16 mouse cellular contexts compared by ENCODE assay signal in the genomic region with DNA sequence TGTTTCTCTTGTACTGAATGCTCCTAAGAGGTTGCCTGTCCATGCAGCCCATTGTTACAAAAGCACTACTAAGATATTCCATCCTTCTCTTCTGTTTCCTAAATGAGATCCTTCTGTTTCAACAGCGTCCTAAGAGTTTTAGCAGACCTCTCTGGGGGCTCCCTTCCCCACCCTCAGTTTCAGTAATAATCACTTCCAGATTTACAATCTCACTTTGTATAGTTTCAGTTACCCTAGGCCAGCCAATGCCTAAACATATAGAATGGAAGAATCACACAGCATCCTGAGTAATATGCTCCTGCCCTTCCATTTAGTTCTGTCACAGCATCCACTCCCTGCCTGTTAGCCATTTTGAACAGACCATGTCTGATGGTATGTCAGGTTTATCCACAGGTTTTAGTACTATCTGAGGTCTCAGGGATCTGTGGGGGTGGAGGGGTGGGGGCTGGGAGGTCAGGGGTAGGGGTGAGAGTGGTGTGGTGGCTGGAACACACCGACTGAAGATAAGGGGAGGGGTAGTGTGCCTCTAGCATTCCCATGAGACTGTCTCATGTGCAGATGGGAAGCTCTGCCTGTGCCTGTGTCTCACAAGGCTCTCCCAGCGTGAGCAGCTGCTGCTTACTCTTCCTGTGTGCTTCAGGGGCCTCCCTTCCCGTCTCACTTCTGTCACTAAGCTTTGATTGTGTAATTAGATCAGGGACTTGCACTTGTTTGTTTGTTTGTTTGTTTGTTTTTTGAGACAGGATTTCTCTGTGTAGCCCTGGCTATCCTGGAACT. TPM values are rescaled to one million over a fixed set of nuclear protein-coding genes. Genes with fewer than 3 reads are reported as not detected.
DNase-seq lines count a peak whose midpoint lies in the region; ATAC-seq and TF ChIP-seq lines count a peak whose summit lies in the region.
"Had no signal": no experiment of that assay in that cellular context is flagged by ENCODE, and none has a peak within 500 bp of the region (broad histone marks: within the 10 kb centered on the region; RNA-seq: fewer than 3 reads in every experiment).

No protein-coding gene starts in this region.

- TF ChIP-seq CTCF in lung, adult 2 months (IDR thresholded peaks at IDR 0.05; ENCODE audit: insufficient read depth, low read length) = no peak

- no peak overlapping the region for H3K4me3 ChIP-seq in forebrain, embryonic 10.5 days
- H3K4me3 ChIP-seq in forebrain, embryonic 15.5 days = no peak overlapping the region
- H3K4me3 ChIP-seq in midbrain, embryonic 12.5 days = no peak overlapping the region
- H3K4me3 ChIP-seq in midbrain, embryonic 16.5 days (ENCODE audit: low read depth, low read length) = no peak overlapping the region
- no peak overlapping the region for H3K4me3 ChIP-seq in embryonic facial prominence, embryonic 11.5 days (ENCODE audit: low read depth, low read length)
- no peak overlapping the region for H3K4me3 ChIP-seq in limb, embryonic 13.5 days
- H3K4me3 ChIP-seq in lung, adult 2 months (replicated peaks; ENCODE audit: extremely low read depth, low read depth, low read length) = no peak overlapping the region
- H3K4me3 ChIP-seq: erythroblast, embryonic 14.5 days; intestine, embryonic 15.5 days; liver, embryonic 13.5 days; stomach, embryonic 15.5 days had no signal

- ATAC-seq in forebrain, embryonic 15.5 days (replicated peaks) = no peak; the same call in 1 of the 2 replicates
- ATAC-seq in midbrain, embryonic 12.5 days (ENCODE audit: low FRiP score, low read depth) = no peak
- no peak for ATAC-seq in midbrain, embryonic 16.5 days
- peak; percentile 44 for ATAC-seq in embryonic facial prominence, embryonic 11.5 days (replicated peaks; ENCODE audit: insufficient number of reproducible peaks, low FRiP score, low TSS enrichment, low read depth)
- ATAC-seq in limb, embryonic 13.5 days (ENCODE audit: low FRiP score, low read depth) = 0 out of 2 replicates have a peak, but pooled peaks have one; percentile 21
- ATAC-seq: forebrain, postnatal 0 days; intestine, embryonic 15.5 days had no signal

- 55% methylated on average over 4 of the region's 4 CpGs for WGBS in forebrain, embryonic 10.5 days
- WGBS in forebrain, embryonic 15.5 days = 44% methylated on average over 4 of the region's 4 CpGs
- 28% methylated on average over 4 of the region's 4 CpGs for WGBS in midbrain, embryonic 12.5 days
- 42% methylated on average over 4 of the region's 4 CpGs for WGBS in midbrain, embryonic 16.5 days
- 16% methylated on average over 4 of the region's 4 CpGs for WGBS in embryonic facial prominence, embryonic 11.5 days
- 12% methylated on average over 4 of the region's 4 CpGs for WGBS in limb, embryonic 13.5 days
- 53% methylated on average over 4 of the region's 4 CpGs for WGBS in lung, adult 2 months

- H3K27me3 ChIP-seq in forebrain, embryonic 10.5 days (ENCODE audit: poor library complexity, severe bottlenecking) = peaks cover 42% of the 10 kb centered on the region
- peaks cover 6% of the 10 kb centered on the region; the same call in 1 of the 2 replicates for H3K27me3 ChIP-seq in forebrain, embryonic 15.5 days
- H3K27me3 ChIP-seq in midbrain, embryonic 12.5 days = peaks cover 30% of the 10 kb centered on the region
- H3K27me3 ChIP-seq in midbrain, embryonic 16.5 days (ENCODE audit: control insufficient read depth, insufficient read depth, low read depth, low read length) = peaks cover 8% of the 10 kb centered on the region
- no peaks in the 10 kb centered on the region for H3K27me3 ChIP-seq in embryonic facial prominence, embryonic 11.5 days (ENCODE audit: control insufficient read depth, insufficient read depth, low read length)
- peaks cover 24% of the 10 kb centered on the region for H3K27me3 ChIP-seq in limb, embryonic 13.5 days
- H3K27me3 ChIP-seq: intestine, embryonic 15.5 days; stomach, embryonic 15.5 days had no signal

- H3K4me1 ChIP-seq in forebrain, embryonic 10.5 days = peaks cover 28% of the 10 kb centered on the region
- H3K4me1 ChIP-seq in forebrain, embryonic 15.5 days = peaks cover 10% of the 10 kb centered on the region
- peaks cover 9% of the 10 kb centered on the region; the same call in 1 of the 2 replicates for H3K4me1 ChIP-seq in midbrain, embryonic 12.5 days
- peaks cover 6% of the 10 kb centered on the region for H3K4me1 ChIP-seq in midbrain, embryonic 16.5 days (ENCODE audit: control insufficient read depth, insufficient read depth, low read length)
- no peaks in the 10 kb centered on the region; the same call in 1 of the 2 replicates for H3K4me1 ChIP-seq in embryonic facial prominence, embryonic 11.5 days (ENCODE audit: control insufficient read depth, insufficient read depth, low read length)
- H3K4me1 ChIP-seq in limb, embryonic 13.5 days = peaks cover 23% of the 10 kb centered on the region
- no peaks in the 10 kb centered on the region for H3K4me1 ChIP-seq in lung, adult 2 months (ENCODE audit: control insufficient read depth, insufficient read depth, low read length)
- H3K4me1 ChIP-seq: stomach, embryonic 15.5 days had no signal

- no peak for DNase-seq in forebrain, embryonic 10.5 days (ENCODE audit: extremely low spot score, low spot score)
- peak; percentile 75 for DNase-seq in embryonic facial prominence, embryonic 11.5 days (ENCODE audit: low spot score)
- DNase-seq in cerebellum, postnatal 14 days = no peak
- no peak for DNase-seq in lung, adult 2 months
- DNase-seq: layer of hippocampus, adult 9-11 months; liver, embryonic 13.5 days; right cerebral cortex, adult 18-20 months had no signal

- no peaks in the 10 kb centered on the region for H3K36me3 ChIP-seq in forebrain, embryonic 10.5 days (replicated peaks)
- no peaks in the 10 kb centered on the region for H3K36me3 ChIP-seq in forebrain, embryonic 15.5 days
- no peaks in the 10 kb centered on the region for H3K36me3 ChIP-seq in midbrain, embryonic 12.5 days
- H3K36me3 ChIP-seq in midbrain, embryonic 16.5 days (ENCODE audit: control insufficient read depth, insufficient read depth, low read length) = no peaks in the 10 kb centered on the region
- H3K36me3 ChIP-seq in embryonic facial prominence, embryonic 11.5 days (replicated peaks; ENCODE audit: control insufficient read depth, insufficient read depth, low read depth, low read length) = no peaks in the 10 kb centered on the region
- no peaks in the 10 kb centered on the region for H3K36me3 ChIP-seq in limb, embryonic 13.5 days
- H3K36me3 ChIP-seq: intestine, embryonic 15.5 days; liver, embryonic 13.5 days; stomach, embryonic 15.5 days had no signal

- 0 out of 2 replicates have a peak overlapping the region, but pooled peaks have one; percentile 44 for H3K27ac ChIP-seq in forebrain, embryonic 10.5 days
- no peak overlapping the region for H3K27ac ChIP-seq in forebrain, embryonic 15.5 days (replicated peaks)
- no peak overlapping the region for H3K27ac ChIP-seq in midbrain, embryonic 12.5 days (replicated peaks)
- no peak overlapping the region for H3K27ac ChIP-seq in midbrain, embryonic 16.5 days (ENCODE audit: low read length)
- H3K27ac ChIP-seq in embryonic facial prominence, embryonic 11.5 days (replicated peaks; ENCODE audit: low read depth, low read length) = peak overlapping the region; percentile 20; the same call in 1 of the 2 replicates
- H3K27ac ChIP-seq in limb, embryonic 13.5 days = peak overlapping the region; percentile 28; the same call in 1 of the 2 replicates
- H3K27ac ChIP-seq: intestine, embryonic 15.5 days; kidney, postnatal 0 days; liver, embryonic 13.5 days; stomach, embryonic 15.5 days had no signal

- H3K9me3 ChIP-seq in forebrain, embryonic 10.5 days = no peaks in the 10 kb centered on the region
- H3K9me3 ChIP-seq in forebrain, embryonic 15.5 days = no peaks in the 10 kb centered on the region
- no peaks in the 10 kb centered on the region for H3K9me3 ChIP-seq in midbrain, embryonic 12.5 days
- no peaks in the 10 kb centered on the region for H3K9me3 ChIP-seq in midbrain, embryonic 16.5 days (replicated peaks; ENCODE audit: control insufficient read depth, low read length, poor library complexity, severe bottlenecking)
- H3K9me3 ChIP-seq in embryonic facial prominence, embryonic 11.5 days (replicated peaks; ENCODE audit: control insufficient read depth, low read length) = no peaks in the 10 kb centered on the region
- H3K9me3 ChIP-seq in limb, embryonic 13.5 days = no peaks in the 10 kb centered on the region
- H3K9me3 ChIP-seq: intestine, embryonic 15.5 days; liver, embryonic 13.5 days; stomach, embryonic 15.5 days had no signal

- no peak for TF ChIP-seq POLR2A in lung, adult 2 months (IDR thresholded peaks at IDR 0.05; ENCODE audit: borderline replicate concordance, extremely low read depth, low read depth, low read length)

- no peak overlapping the region for H3K9ac ChIP-seq in forebrain, embryonic 15.5 days (replicated peaks)
- H3K9ac ChIP-seq in midbrain, embryonic 12.5 days (replicated peaks) = 0 out of 2 replicates have a peak overlapping the region, but pooled peaks have one; percentile 5
- no peak overlapping the region for H3K9ac ChIP-seq in midbrain, embryonic 16.5 days (ENCODE audit: low read depth, low read length)
- H3K9ac ChIP-seq in embryonic facial prominence, embryonic 11.5 days (replicated peaks; ENCODE audit: low read length) = peak overlapping the region; percentile 4; the same call in 1 of the 2 replicates
- H3K9ac ChIP-seq in limb, embryonic 13.5 days = no peak overlapping the region
- H3K9ac ChIP-seq: forebrain, postnatal 0 days; intestine, embryonic 15.5 days; liver, embryonic 13.5 days; stomach, embryonic 15.5 days had no signal

- no peak overlapping the region for H3K4me2 ChIP-seq in forebrain, embryonic 15.5 days (replicated peaks)
- H3K4me2 ChIP-seq in midbrain, embryonic 12.5 days (replicated peaks) = no peak overlapping the region
- no peak overlapping the region for H3K4me2 ChIP-seq in midbrain, embryonic 16.5 days (ENCODE audit: low read length)
- no peak overlapping the region for H3K4me2 ChIP-seq in embryonic facial prominence, embryonic 11.5 days (ENCODE audit: low read depth, low read length)
- no peak overlapping the region for H3K4me2 ChIP-seq in limb, embryonic 13.5 days (replicated peaks)
- H3K4me2 ChIP-seq: intestine, embryonic 15.5 days; liver, embryonic 13.5 days; stomach, embryonic 15.5 days had no signal

RNA-seq across cellular contexts. Expression of a gene that starts 2.9 kb away (rescaled TPM):
- polyA plus RNA-seq in forebrain, embryonic 10.5 days (2016; fragmentation: Nextera tagmentation; extraction: Ambion mirVana) = 0.71 and 0.77 TPM in 2 replicates
- polyA plus RNA-seq in forebrain, embryonic 15.5 days (2015; fragmentation: Nextera tagmentation; extraction: Ambion mirVana) = 0.37 and 0.39 TPM in 2 replicates
- 0.43 and 0.73 TPM in 2 replicates for polyA plus RNA-seq in midbrain, embryonic 12.5 days (2016; fragmentation: Nextera tagmentation; extraction: Ambion mirVana)
- polyA plus RNA-seq in midbrain, embryonic 16.5 days (2015; fragmentation: Nextera tagmentation; extraction: Ambion mirVana) = 0.58 and 0.78 TPM in 2 replicates
- 1.5 TPM in 2 replicates for polyA plus RNA-seq in embryonic facial prominence, embryonic 11.5 days (2014; fragmentation: Nextera tagmentation; extraction: Ambion mirVana)
- polyA plus RNA-seq in limb, embryonic 13.5 days (2015; fragmentation: Nextera tagmentation; extraction: Ambion mirVana) = 1.5 and 1.7 TPM in 2 replicates
- polyA plus RNA-seq in lung, adult 2 months (2012; rRNA removed) = 0.72 and 1.4 TPM in 2 replicates
- polyA plus RNA-seq: erythroblast, embryonic 14.5 days had no signal

RNA-seq across cellular contexts. Expression of a gene that starts 20.8 kb away (rescaled TPM):
- 2.9 and 4.5 TPM in 2 replicates for polyA plus RNA-seq in forebrain, embryonic 10.5 days (2016; fragmentation: Nextera tagmentation; extraction: Ambion mirVana)
- polyA plus RNA-seq in forebrain, embryonic 15.5 days (2015; fragmentation: Nextera tagmentation; extraction: Ambion mirVana) = 6.6 and 6.8 TPM in 2 replicates
- polyA plus RNA-seq in midbrain, embryonic 12.5 days (2016; fragmentation: Nextera tagmentation; extraction: Ambion mirVana) = 8.5 and 8.9 TPM in 2 replicates
- 4.4 and 6.5 TPM in 2 replicates for polyA plus RNA-seq in midbrain, embryonic 16.5 days (2015; fragmentation: Nextera tagmentation; extraction: Ambion mirVana)
- 6.7 and 7.4 TPM in 2 replicates for polyA plus RNA-seq in embryonic facial prominence, embryonic 11.5 days (2014; fragmentation: Nextera tagmentation; extraction: Ambion mirVana)
- 8.1 and 10.9 TPM in 2 replicates for polyA plus RNA-seq in limb, embryonic 13.5 days (2015; fragmentation: Nextera tagmentation; extraction: Ambion mirVana)
- 1.1 TPM in 1 of 2 replicates, not detected in the other for polyA plus RNA-seq in lung, adult 2 months (2012; rRNA removed)
- polyA plus RNA-seq: erythroblast, embryonic 14.5 days had no signal

RNA-seq across cellular contexts. Expression of a gene that starts 30.3 kb away (rescaled TPM):
- 11.5 and 11.8 TPM in 2 replicates for polyA plus RNA-seq in forebrain, embryonic 10.5 days (2016; fragmentation: Nextera tagmentation; extraction: Ambion mirVana)
- 11.9 and 12.1 TPM in 2 replicates for polyA plus RNA-seq in forebrain, embryonic 15.5 days (2015; fragmentation: Nextera tagmentation; extraction: Ambion mirVana)
- 11.0 and 12.9 TPM in 2 replicates for polyA plus RNA-seq in midbrain, embryonic 12.5 days (2016; fragmentation: Nextera tagmentation; extraction: Ambion mirVana)
- polyA plus RNA-seq in midbrain, embryonic 16.5 days (2015; fragmentation: Nextera tagmentation; extraction: Ambion mirVana) = 5.8 and 7.1 TPM in 2 replicates
- 17.1 and 18.8 TPM in 2 replicates for polyA plus RNA-seq in embryonic facial prominence, embryonic 11.5 days (2014; fragmentation: Nextera tagmentation; extraction: Ambion mirVana)
- 11.6 and 12.0 TPM in 2 replicates for polyA plus RNA-seq in limb, embryonic 13.5 days (2015; fragmentation: Nextera tagmentation; extraction: Ambion mirVana)
- 4.6 and 5.9 TPM in 2 replicates for polyA plus RNA-seq in lung, adult 2 months (2012; rRNA removed)

Comparison
In these comparisons a context has a peak if more than half of its experiments do, and no peak if none do; other contexts are left out.
1. H3K27ac ChIP-seq: peak in forebrain, embryonic 10.5 days (single experiment), embryonic facial prominence, embryonic 11.5 days (single experiment) and limb, embryonic 13.5 days (single experiment); none in forebrain, embryonic 15.5 days (single experiment), midbrain, embryonic 12.5 days (single experiment) and midbrain, embryonic 16.5 days (single experiment).
2. H3K9ac ChIP-seq: peak in midbrain, embryonic 12.5 days (single experiment) and embryonic facial prominence, embryonic 11.5 days (single experiment); none in forebrain, embryonic 15.5 days (single experiment), midbrain, embryonic 16.5 days (single experiment) and limb, embryonic 13.5 days (single experiment).
3. ATAC-seq: peak in embryonic facial prominence, embryonic 11.5 days (single experiment) and limb, embryonic 13.5 days (single experiment); none in forebrain, embryonic 15.5 days (single experiment), midbrain, embryonic 12.5 days (single experiment) and midbrain, embryonic 16.5 days (single experiment).